Mouse (Mus musculus) lung, postnatal 0 days (tissue): ENCODE measurements at regions not wholly inside any gene's neighbourhood (a gene's known extent, or its start where the extent isn't known, plus 50 kb on each side); places are given as distances from the start of the nearest gene placed in this dataset.

ENCODE experiments used
- ATAC-seq: fragments of 200-750 bp; cut with Nextera tagmentation; 2 replicates; pipeline ENCODE4 v1.8.0; 2017; ENCODE audit warnings: moderate library complexity
- DNase-seq: peaks from one replicate; pipeline ENCODE4 v3.0.0-alpha.2; 2016; ENCODE audit warnings: low spot score
- H3K27ac ChIP-seq: fragments of 300-500 bp; sonication (generic); 2 replicates; pipeline ENCODE4 v1.5.1; 2014; ENCODE audit warnings: antibody characterized with exemption, mild to moderate bottlenecking, low read length, mixed read lengths
- H3K27me3 ChIP-seq: fragments of 300-500 bp; sonication (generic); replicated peaks from 2 replicates; pipeline ENCODE4 v1.6.1; 2014; ENCODE audit warnings: low read length, mixed read lengths; ENCODE audit not compliant: insufficient read depth
- H3K36me3 ChIP-seq: fragments of 300-500 bp; sonication (generic); 2 replicates; pipeline ENCODE4 v1.6.1; 2014; ENCODE audit warnings: low read length, mixed read lengths; ENCODE audit not compliant: insufficient read depth
- H3K4me1 ChIP-seq: fragments of 300-500 bp; sonication (generic); 2 replicates; pipeline ENCODE4 v1.6.1; 2014; ENCODE audit warnings: antibody characterized with exemption, low read depth, low read length, mixed read lengths; ENCODE audit not compliant: insufficient read depth
- H3K4me2 ChIP-seq: fragments of 300-500 bp; sonication (generic); replicated peaks from 2 replicates; pipeline ENCODE4 v1.6.1; 2014; ENCODE audit warnings: low read depth, mild to moderate bottlenecking, low read length, moderate library complexity, mixed read lengths
- H3K4me3 ChIP-seq: fragments of 300-500 bp; sonication (generic); 2 replicates; pipeline ENCODE4 v1.5.1; 2014; ENCODE audit warnings: low read depth, low read length
- H3K9ac ChIP-seq: fragments of 300-500 bp; sonication (generic); replicated peaks from 2 replicates; pipeline ENCODE4 v1.6.1; 2014; ENCODE audit warnings: low read depth, mild to moderate bottlenecking
- H3K9me3 ChIP-seq: fragments of 300-500 bp; sonication (generic); 2 replicates; pipeline ENCODE4 v1.6.1; 2016; ENCODE audit warnings: low read length, mixed read lengths
- CTCF ChIP-seq: IDR thresholded peaks from 2 replicates; pipeline ENCODE4 v1.5.1; 2016; ENCODE audit warnings: antibody characterized with exemption, mild to moderate bottlenecking
- EP300 ChIP-seq: IDR thresholded peaks from 2 replicates; pipeline ENCODE4 v1.6.1; 2016; ENCODE audit warnings: antibody characterized with exemption, mild to moderate bottlenecking, control low read depth
- WGBS: fragments of 180-500 bp; shearing (Covaris S2); extraction: QIAGEN DNeasy Blood & Tissue Kit; methylation state at CpG from one replicate; pipeline ENCODE4 v1.1.7; 2014; 5-methylcytosine and 5-hydroxymethylcytosine counted together

DNA sequence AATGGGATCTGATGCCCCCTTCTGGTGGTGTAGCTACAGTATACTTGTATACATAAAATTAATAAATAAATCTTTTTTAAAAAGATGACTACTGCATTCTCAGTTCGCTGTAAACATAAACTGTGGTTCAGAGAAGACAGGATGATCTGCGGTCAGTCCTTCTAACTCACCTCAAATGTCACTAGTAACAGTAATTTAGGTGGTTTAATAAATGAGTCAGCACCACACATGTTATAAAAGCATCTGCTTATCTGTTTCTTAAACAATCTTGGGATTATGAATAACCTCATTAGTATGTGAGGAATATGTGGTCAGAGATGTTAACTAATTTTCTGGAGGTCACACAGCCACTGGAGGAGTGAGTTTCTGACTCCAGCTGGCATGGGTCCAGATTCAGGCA lies 385.2 kb upstream of the Nrp1 start:
- no peaks in the 10 kb centered on the region for H3K27me3 ChIP-seq
- H3K27ac ChIP-seq = no peak overlapping the region
- no peak overlapping the region for H3K9ac ChIP-seq
- TF ChIP-seq EP300 (no peak), CTCF (no peak)
- DNase-seq = no peak
- H3K4me3 ChIP-seq = no peak overlapping the region
- H3K4me2 ChIP-seq = no peak overlapping the region
- no peaks in the 10 kb centered on the region for H3K36me3 ChIP-seq
- over 99% methylated on average over 2 of the region's 2 CpGs for WGBS
- no peak for ATAC-seq
- no peaks in the 10 kb centered on the region for H3K4me1 ChIP-seq
- H3K9me3 ChIP-seq = no peaks in the 10 kb centered on the region

DNA sequence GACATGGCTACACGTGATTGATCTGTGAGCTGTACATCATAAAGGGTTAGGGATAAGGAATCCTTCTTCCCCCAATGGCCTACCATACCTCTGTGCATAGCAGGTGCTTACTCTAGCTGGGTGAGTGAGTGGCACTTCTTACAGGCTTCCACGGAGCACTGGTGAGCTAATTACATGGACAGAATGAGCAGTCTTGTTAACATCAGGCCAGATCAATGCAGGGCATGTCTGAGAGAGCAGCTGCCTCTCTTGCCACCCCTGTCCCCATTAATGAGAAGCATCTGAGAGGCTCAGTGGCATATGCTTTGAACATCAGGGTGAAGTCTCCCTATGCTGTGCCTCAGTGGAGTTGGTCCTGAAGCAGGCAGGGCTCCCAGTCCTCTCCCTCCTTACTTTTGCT lies 380.7 kb upstream of the Nrp1 start:
- H3K4me1 ChIP-seq = no peaks in the 10 kb centered on the region
- H3K9me3 ChIP-seq = no peaks in the 10 kb centered on the region
- ATAC-seq = no peak
- no peak for DNase-seq
- no peak overlapping the region for H3K27ac ChIP-seq
- no peak overlapping the region for H3K4me2 ChIP-seq
- no peak overlapping the region for H3K4me3 ChIP-seq
- TF ChIP-seq CTCF (no peak), EP300 (no peak)
- no peak overlapping the region for H3K9ac ChIP-seq
- H3K36me3 ChIP-seq = no peaks in the 10 kb centered on the region
- no peaks in the 10 kb centered on the region for H3K27me3 ChIP-seq
- 66% methylated on average over 2 of the region's 2 CpGs for WGBS

DNA sequence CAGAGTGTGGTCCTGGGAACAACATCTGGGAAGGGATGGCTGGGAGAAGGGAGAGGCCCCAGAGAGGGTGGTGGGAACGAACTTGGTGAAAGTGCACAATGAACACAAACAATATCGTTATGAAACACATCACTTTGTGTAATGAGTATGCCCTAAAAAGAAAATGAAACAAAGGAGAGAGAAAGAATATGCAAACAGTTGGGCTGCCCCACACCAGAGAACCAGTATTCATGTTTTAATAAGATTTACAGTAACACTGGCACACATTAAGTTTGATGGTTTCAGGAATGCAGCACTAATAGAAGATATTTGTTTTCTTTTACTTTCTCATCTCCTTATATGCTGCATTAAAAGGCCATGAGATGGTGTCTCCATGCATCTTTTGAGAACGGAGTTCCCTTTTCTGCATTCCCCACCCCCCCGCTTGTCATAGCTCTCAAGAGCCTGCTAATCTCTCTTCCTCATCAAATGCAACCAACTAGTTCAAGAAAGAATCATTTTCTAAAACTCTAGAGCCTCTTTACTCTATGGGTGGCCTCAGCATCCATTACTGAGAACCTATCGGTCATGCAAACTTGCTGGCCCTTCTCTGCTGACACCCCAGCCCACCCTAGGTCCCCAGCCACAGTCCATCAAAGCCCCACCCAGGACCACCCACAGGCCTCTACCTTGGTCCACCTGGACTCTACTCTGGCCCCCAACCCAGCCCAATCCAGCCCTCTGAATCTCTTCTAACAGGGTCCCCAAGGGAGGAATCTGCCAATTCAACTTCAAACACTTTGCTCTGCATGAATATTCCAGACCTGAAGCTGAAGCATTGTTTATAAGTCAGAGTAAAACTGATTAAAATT lies 379.0 kb upstream of the Nrp1 start:
- ATAC-seq (no peak), DNase-seq (no peak)
- TF ChIP-seq EP300 (no peak), CTCF (no peak)
- Histone ChIP-seq H3K4me3 (no peak overlapping the region), H3K4me2 (no peak overlapping the region), H3K9ac (no peak overlapping the region), H3K36me3 (no peaks in the 10 kb centered on the region), H3K4me1 (no peaks in the 10 kb centered on the region), H3K27ac (no peak overlapping the region), H3K9me3 (no peaks in the 10 kb centered on the region), H3K27me3 (no peaks in the 10 kb centered on the region)
- WGBS = 62% methylated on average over 5 of the region's 5 CpGs

DNA sequence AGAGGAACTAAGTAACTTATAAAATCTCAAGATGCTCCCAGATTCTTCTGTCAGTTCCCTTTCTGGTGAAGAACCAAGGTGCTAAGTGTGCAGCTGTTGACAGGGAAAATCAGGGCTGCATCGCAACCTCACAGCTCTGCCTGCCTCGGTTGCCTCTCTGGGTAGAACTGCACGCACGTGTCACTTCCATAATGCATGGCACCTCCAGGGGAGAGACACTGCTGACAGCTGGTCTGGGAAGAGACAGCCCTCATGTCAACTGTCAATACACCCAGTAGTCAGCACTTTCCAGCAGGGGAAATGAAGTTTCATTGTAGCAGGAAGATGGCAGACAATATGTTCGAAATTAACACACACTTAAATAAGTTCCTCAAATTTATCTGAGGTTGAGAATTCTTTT lies 376.2 kb upstream of the Nrp1 start:
- WGBS = 67% methylated on average over 5 of the region's 5 CpGs
- Histone ChIP-seq H3K4me1 (no peaks in the 10 kb centered on the region), H3K9me3 (no peaks in the 10 kb centered on the region), H3K9ac (no peak overlapping the region), H3K4me2 (no peak overlapping the region), H3K27me3 (no peaks in the 10 kb centered on the region), H3K4me3 (no peak overlapping the region), H3K27ac (no peak overlapping the region), H3K36me3 (no peaks in the 10 kb centered on the region)
- no peak for TF ChIP-seq EP300
- no peak for TF ChIP-seq CTCF
- DNase-seq (no peak), ATAC-seq (no peak)

GRCm38 (mm10) chr8:127985616-127986015 lies 372.8 kb upstream of the Nrp1 start:
- Histone ChIP-seq H3K27me3 (no peaks in the 10 kb centered on the region), H3K9me3 (no peaks in the 10 kb centered on the region), H3K4me3 (no peak overlapping the region), H3K9ac (no peak overlapping the region), H3K27ac (no peak overlapping the region), H3K36me3 (no peaks in the 10 kb centered on the region), H3K4me2 (no peak overlapping the region), H3K4me1 (no peaks in the 10 kb centered on the region)
- whole genome bisulfite sequencing = 69% methylated on average over 6 of the region's 6 CpGs
- DNase-seq = no peak
- no peak for ATAC-seq
- no peak for TF ChIP-seq CTCF
- no peak for TF ChIP-seq EP300

DNA sequence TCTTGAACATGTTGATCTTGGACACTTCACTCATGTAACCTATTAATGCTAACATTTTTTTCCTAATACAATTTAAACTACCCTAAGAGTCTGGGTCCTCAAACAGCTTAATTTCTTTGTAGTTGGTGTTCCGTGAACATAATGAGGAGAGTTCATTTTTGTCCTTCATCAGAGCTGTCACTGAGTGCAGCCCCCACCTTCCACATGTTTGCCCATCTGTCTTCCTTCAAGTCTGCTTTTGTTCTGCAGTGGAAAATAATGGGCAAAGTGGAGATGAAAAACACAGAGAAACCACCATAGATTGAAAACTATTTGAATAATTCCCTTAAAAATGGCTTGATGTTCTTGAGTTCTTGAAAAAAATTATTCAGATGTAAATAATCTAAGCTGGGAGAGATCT lies 369.5 kb upstream of the Nrp1 start:
- no peaks in the 10 kb centered on the region for H3K27me3 ChIP-seq
- no peaks in the 10 kb centered on the region for H3K9me3 ChIP-seq
- no peak overlapping the region for H3K27ac ChIP-seq
- DNase-seq (no peak), ATAC-seq (no peak)
- TF ChIP-seq EP300 (no peak), CTCF (no peak)
- no peak overlapping the region for H3K4me3 ChIP-seq
- H3K4me2 ChIP-seq = no peak overlapping the region
- WGBS = 61% methylated on average over 1 of the region's 1 CpGs
- H3K4me1 ChIP-seq = no peaks in the 10 kb centered on the region
- no peak overlapping the region for H3K9ac ChIP-seq
- H3K36me3 ChIP-seq = no peaks in the 10 kb centered on the region
